28 mouse cellular contexts compared by ENCODE assay signal in the genomic region with DNA sequence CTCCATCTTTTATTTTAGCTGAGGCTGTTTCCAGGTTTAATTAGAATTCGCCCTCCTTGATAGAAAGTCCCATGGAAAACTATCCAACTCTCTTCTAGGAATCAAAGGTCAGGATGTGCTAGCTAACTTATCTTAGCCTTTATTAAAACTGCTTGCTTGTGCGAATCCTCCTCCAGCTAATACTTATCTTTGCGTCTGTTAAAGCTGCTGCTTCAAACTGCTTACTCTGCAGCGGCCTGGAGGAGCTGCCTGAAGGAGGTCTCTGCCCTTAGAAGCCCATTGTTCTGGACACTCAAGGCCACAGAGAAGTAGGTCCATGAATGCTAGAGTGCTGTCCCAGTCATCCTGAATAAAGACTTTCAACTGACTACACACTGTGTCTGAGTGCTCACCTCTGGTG.
"Had no signal": no experiment of that assay in that cellular context is flagged by ENCODE, and none has a peak within 500 bp of the region (broad histone marks: within the 10 kb centered on the region; RNA-seq: fewer than 3 reads in every experiment).

No protein-coding gene starts in this region.

- DNase-seq: left cerebral cortex, postnatal 4 days; liver; liver, embryonic 13.5 days; liver, postnatal 0 days; lung, adult 18-20 months; lung, adult 2 months; lung, embryonic 14.5 days; lung, postnatal 10 days; lung, postnatal 14 days; lung, postnatal 36 days; lung, postnatal 4 days; midbrain, embryonic 14.5 days had no signal

- H3K27ac ChIP-seq: left cerebral cortex, adult 2 months; limb, embryonic 10.5 days; limb, embryonic 12.5 days; limb, embryonic 13.5 days; limb, embryonic 15.5 days; liver, embryonic 12.5 days; liver, embryonic 13.5 days; liver, embryonic 14.5 days; liver, embryonic 15.5 days; lung, embryonic 15.5 days; macrophage; midbrain, embryonic 10.5 days; midbrain, embryonic 12.5 days; midbrain, embryonic 13.5 days; midbrain, embryonic 15.5 days had no signal

- H3K27me3 ChIP-seq: limb, embryonic 12.5 days; limb, embryonic 13.5 days; limb, embryonic 15.5 days; liver, embryonic 12.5 days; liver, embryonic 13.5 days; liver, embryonic 15.5 days; lung, embryonic 15.5 days; megakaryocyte, embryonic 14.5 days; midbrain, embryonic 12.5 days; midbrain, embryonic 13.5 days; midbrain, embryonic 15.5 days had no signal

- H3K4me3 ChIP-seq: left cerebral cortex, adult 2 months; limb, embryonic 10.5 days; limb, embryonic 12.5 days; limb, embryonic 13.5 days; limb, embryonic 15.5 days; liver, embryonic 12.5 days; liver, embryonic 13.5 days; liver, embryonic 15.5 days; lung, embryonic 15.5 days; megakaryocyte, embryonic 14.5 days; midbrain, embryonic 10.5 days; midbrain, embryonic 12.5 days; midbrain, embryonic 13.5 days; midbrain, embryonic 15.5 days; myocyte had no signal

- H3K4me1 ChIP-seq: limb, embryonic 10.5 days; limb, embryonic 12.5 days; limb, embryonic 13.5 days; limb, embryonic 15.5 days; liver, embryonic 12.5 days; liver, embryonic 15.5 days; lung, embryonic 15.5 days; midbrain, embryonic 10.5 days; midbrain, embryonic 12.5 days; midbrain, embryonic 13.5 days; midbrain, embryonic 15.5 days had no signal
